Mouse (Mus musculus) cerebellum, adult 9-11 months (tissue): ENCODE results near the gene Lpp.

Source experiments
- DNase-seq: peaks from one replicate; pipeline ENCODE4 v3.0.0; 2022

The Lpp gene

DNA sequence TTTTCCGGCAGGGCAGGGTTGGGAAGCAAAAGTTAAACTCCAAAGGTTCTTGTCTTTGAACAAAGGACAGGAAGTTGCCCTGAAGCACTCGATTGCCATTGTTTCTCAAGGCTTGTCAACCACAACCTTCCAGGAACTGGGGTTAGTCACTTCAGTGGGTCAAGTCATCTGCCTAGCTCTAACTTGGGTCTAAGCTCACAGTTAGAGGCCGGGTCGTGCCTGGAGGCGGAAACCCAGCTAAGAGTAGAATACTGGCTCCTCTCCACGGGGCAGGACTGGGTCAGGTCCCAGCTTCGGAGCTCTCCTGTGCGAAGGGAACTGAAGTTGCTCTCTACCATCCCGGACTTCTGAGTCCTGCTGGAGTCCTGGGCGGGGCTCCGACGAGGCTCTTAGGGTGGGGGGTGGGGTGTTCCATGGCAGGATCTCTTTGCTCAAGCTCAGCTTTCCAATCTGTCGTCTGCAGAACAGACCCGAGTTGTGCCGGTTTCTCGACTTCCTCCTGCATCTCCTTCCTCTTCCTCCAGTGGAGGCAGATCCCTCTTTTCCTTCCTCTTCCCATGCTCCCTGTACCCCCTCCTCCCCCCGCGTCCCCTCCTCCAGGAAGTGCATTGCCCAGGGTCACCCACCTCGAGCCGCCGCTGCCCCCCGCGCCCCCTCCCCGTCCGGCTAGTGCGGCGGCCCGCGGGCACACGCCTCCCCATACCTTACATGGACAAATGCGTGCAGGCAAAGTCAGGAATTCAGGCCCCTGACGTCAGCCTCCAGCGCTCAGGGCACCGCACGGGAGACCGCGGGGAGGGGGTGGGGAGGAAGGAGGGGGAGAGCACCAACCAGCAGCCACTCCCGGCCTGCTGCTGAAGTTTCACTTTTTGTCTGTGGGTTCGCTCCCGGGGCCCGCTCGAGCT is at the start of gene Lpp:
TSS of gene Lpp (plus strand) at position 857 of the 905 bp plus-strand sequence.
- peak; percentile 83 for DNase-seq

DNA sequence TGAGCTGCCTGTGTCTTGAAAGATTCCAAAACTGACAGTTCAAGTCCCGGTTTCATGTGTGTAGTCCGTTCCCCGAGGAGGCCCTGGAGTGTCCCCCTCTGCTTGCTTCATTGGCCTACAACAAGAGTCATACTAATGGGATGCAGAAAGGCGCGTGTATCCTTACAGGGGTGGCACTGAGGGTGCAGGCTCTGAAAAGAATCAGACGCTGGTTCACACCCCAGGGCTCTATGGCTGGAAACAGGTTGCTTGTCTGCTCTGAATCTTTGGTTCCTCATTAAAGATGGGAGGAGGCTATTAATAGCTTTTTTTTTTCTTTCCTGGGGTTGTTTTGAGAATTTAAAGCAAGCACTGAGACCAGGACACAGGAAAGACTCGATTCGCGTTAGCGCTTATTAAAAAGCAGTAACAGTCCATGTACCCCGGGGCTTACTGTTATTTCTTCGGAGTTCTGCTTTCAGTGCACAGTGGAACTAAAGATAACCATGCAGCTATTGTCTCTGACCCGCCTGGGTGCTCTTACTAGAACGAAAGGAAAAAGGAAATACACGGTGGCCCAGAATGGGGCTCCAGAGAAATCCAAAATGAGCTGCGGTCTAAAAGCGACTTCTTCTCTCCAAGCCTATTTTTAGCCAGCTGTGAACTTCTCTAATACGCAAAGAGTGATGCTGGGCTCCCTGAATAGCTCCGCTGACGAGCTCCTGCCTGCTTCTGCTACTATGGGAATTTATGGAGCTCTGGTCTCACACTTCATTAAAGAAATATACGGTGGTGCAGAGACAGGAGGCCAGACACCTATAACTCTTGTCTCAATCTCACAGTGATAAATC is 45.5 kb upstream of the Lpp start:
- DNase-seq: peak; percentile 19

DNA sequence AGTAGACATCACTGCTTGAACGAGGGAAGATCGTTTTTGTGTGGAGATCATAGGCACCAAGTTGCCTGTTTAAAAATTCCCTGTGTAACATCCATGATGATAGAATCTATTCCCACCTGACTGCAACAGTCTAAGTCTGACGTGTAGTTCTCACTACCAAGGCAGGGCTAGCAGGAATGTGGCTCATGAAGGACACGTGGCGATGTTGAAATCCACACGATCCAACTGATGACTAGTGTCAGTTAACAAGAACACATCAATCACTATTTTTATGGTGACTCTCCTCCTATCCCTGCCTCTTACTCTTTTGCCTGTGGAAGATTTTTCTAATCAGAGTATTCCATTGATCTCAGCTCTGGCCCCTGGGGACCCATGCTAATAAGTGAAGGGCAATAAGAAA is 43.0 kb upstream of the Lpp start:
- no peak for DNase-seq

DNA sequence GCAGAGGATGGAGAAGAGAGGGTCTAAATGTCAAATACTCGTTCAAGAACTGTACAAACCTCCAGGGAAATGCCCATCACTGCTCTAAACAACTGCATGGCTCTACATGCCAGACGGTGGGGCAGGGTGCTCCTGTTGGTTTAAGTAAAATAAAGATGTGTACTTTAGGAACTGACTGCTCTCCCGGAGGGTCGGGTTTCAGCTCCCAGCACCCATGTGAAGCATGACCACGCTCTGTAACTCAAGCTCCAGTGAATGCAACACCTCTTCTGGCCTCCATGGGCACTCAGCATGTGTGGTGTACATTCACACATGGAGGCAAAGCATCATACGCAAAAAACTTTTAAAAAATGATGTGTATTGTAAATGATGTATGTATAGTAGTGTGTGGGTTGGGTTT is 42.6 kb upstream of the Lpp start:
- DNase-seq: no peak

GRCm38 (mm10) chr16:24351811-24352210 is 41.5 kb upstream of the Lpp start:
- no peak for DNase-seq

GRCm38 (mm10) chr16:24353816-24354215 is 39.5 kb upstream of the Lpp start:
- DNase-seq: no peak

- DNase-seq: no peak
Observed at GRCm38 (mm10) chr16:24361667-24362066, 31.6 kb upstream of the Lpp start.

- DNase-seq: no peak
Observed at GRCm38 (mm10) chr16:24364030-24364687, 29.1 kb upstream of the Lpp start.

DNA sequence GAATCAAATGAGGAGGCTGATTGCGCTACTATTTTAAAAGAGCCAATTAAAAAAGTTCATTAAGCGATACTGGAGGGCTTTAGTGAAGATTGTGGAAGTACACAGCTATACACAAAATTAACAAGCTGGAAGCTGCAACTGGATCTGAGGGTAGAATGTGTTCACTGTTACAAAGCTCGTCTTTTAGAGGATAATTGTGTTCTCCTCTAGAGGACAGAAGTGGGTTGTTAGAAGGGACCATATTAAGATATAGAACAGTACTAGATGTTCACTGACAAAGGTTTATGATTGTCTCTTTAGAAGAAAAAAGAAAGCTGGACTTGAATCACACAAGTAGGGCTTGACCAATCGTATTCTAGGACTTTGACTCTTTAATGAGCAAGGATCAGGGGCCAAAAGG is 27.4 kb upstream of the Lpp start:
- DNase-seq: no peak

DNA sequence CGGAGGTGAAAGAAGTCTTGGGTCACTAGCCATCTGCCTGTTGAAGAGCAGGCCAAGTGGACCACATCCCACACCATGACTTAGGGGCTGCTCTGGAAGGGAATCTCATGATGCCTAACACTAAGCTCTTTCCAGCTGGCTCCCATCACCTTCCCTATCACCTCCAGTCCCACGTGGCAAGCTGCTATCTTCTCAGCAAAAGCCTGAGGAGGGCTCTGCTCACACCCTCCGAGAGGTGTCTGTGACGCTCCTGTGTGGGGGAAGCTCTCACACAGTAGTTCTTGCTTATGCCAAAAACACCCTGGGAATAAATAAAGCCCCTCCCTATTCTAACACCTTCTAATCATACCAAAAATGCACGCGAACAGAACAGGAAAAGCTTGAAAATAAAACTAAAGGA is 26.2 kb upstream of the Lpp start:
- DNase-seq: no peak

DNA sequence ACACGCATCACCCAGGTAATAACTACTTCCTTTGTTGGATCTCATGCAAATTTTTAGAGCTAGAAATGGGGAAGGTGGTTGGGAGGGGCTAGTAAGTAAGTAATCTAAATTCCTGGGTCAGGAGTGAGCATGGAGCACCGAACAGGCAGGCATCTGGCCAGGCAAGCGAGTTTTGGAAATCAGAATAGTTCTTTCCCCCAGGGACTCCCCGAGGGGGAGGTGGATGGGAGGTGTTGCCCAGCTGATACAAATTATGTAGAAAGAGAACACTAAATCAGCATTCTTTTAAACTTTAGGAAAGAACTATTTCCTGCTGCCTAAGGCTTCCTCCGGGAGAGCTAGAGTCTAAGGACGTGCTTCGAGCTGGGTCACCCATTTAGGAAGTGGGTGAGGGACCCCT is 25.8 kb upstream of the Lpp start:
- no peak for DNase-seq

DNA sequence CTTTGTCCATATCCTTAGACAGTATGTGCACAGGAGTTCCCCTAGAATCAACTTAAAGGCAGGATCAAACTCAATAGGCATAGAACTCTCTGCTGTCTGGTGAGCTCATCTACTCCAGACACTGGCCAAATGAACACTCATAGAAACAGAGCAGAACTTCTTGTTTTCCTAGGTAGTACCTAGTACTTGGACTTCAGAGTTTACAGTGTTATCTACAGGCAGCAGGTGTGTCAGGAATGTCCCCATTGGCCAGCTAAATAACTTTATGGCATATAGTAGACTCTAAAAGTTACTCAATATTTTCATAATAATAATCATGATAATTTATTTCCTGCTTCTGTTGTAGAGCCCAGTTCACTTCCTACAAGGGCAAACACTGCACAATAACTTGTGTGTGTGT is 16.8 kb upstream of the Lpp start:
- DNase-seq: no peak

- peak; percentile 96 for DNase-seq
Observed at GRCm38 (mm10) chr16:24390596-24390995, 2.7 kb upstream of the Lpp start.

- no peak for DNase-seq
Observed at GRCm38 (mm10) chr16:24391111-24391510, 2.2 kb upstream of the Lpp start.

DNA sequence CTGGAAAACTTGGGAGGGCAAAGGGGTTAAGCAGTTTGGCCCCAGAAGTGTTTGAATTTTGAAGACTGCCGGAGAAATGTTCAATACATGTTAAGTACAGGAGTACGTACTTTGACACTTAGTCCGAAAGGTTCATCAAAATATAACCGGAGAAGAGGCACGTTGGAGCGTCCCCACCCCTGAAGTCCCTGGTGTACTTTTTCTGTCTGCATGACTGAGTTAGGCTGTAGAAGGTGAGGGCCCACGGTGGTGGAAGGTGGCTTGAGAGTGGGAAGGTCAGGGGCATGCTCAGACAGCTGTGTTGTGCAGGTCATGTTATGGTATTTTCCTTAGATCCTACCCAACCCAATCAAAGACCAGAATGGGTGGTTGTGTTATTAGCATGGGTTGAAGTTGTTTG is 1.4 kb upstream of the Lpp start:
- no peak for DNase-seq

- DNase-seq: peak; percentile 73
Observed at GRCm38 (mm10) chr16:24393556-24394210, 376 bp downstream of the Lpp start.

GRCm38 (mm10) chr16:24394211-24394991 is 1.1 kb downstream of the Lpp start:
- DNase-seq: peak; percentile 57

DNA sequence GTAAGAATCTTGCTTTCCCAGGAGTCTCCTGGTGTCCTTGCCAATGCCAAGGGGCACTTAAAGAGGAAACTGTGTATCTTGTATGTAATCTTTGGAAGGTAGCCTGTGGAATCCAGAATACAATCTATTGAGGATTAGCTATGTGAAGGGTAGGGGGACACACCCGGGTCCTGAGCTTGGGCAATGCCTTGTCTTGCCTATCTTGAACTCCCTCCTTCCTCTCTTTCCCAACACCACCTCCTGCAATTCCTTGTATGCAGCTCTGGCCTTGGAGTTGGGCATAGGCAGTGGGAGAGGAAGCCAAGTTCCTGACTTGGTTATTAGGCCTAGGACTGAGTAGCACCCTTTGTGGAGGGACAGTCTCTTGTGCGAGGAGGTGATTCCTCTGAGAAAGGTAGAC is 1.8 kb downstream of the Lpp start:
- no peak for DNase-seq

- no peak for DNase-seq
Observed at GRCm38 (mm10) chr16:24396504-24396903, 3.2 kb downstream of the Lpp start.

DNA sequence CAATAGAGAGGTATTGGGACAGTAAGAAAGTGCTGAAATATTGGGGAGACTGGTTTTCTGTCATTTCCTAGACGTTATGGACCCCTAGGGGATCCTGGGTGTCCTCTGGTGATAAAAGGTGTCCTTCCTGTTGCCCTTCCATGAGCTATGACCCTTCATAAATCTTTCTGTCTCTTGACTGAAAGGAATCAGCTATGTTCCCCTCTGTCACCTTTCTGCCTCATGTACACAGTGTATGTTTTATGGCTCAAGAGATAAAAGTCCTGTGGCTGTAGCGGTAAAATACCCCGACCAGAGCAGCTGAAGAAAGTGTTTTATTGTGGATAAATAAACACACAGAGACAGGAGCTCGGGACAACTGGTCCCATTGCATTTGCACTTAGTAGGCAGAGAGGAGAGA is 5.2 kb downstream of the Lpp start:
- DNase-seq: no peak

DNA sequence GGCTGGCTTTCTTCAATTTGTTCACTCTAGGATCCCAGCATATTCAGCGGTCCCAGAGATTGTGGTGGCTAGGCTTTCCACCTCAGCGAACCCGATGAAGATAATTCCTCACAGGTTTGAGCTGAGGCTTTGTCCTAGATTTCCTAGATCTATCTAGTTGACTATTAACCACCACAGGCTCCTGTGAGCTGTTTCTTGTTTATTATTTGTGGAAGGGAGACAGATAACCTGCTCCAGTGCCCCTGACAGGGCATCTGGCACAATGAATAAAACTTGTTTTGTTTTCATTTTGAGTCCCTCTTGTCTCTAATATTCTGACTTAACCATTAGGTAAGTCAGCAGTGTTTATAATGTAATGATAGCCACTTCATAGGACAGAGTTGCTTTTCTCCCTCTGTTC is 5.6 kb downstream of the Lpp start:
- peak; percentile 5 for DNase-seq

DNA sequence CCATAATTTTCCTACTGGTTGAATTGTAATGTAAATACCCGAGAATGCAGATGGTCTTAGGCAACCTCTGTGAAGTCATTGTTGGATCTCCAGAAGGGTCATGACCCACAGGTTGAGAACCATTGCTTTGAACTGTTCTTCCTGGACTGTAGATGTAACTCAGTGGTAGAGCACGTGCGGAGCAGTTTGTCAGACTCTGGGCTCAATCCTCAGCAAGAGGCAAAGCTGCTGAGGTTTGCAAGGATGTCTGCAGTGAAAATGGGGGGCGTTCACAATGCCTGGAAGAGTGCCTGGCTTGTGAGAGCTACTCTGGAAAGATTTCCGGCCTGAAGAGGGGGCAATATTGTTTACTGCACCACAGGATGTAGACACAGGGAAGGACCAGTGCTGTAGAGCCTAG is 6.2 kb downstream of the Lpp start:
- DNase-seq: peak; percentile 17
